Mouse (Mus musculus): ENCODE measurements around the gene Cyp11a1. TPM values are rescaled to one million over a fixed set of nuclear protein-coding genes. Genes with fewer than 3 reads are reported as not detected.

Cyp11a1 gene
- polyA plus RNA-seq, 1 experiment: 93.4 TPM

DNA sequence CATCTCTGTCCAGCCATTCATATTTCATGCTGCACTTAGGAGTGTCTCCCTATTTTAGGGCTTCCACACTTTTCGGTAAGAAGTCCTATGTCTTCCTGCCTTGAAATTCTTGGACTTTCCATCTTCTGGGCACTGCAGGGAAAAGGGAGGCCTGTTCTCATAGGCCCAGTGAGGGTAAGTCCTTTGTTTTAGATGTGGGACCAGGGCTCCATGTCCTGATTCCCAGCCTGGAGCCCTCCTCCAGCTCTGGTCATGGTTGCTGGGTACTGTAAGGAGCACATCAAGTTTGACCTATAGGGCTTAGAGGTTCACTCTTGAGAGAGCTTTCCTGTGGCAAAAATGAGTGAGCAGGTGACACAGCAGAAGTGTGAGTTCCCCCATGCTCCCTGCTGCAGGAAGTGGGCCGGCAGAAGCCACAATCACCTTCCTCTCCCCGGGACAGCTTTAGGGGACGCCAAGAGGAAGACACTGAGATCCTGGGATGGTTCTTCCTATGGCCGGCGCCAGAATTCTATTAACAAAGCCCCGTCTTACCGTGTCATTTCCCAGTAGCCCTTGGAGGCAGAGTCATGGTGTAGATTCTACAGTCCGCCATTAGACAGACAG lies 37.9 kb upstream of the Cyp11a1 start:
- peak overlapping the region; percentile 45 for H3K27ac ChIP-seq (ENCODE audit: control insufficient read depth, insufficient read depth, low read depth, low read length)

DNA sequence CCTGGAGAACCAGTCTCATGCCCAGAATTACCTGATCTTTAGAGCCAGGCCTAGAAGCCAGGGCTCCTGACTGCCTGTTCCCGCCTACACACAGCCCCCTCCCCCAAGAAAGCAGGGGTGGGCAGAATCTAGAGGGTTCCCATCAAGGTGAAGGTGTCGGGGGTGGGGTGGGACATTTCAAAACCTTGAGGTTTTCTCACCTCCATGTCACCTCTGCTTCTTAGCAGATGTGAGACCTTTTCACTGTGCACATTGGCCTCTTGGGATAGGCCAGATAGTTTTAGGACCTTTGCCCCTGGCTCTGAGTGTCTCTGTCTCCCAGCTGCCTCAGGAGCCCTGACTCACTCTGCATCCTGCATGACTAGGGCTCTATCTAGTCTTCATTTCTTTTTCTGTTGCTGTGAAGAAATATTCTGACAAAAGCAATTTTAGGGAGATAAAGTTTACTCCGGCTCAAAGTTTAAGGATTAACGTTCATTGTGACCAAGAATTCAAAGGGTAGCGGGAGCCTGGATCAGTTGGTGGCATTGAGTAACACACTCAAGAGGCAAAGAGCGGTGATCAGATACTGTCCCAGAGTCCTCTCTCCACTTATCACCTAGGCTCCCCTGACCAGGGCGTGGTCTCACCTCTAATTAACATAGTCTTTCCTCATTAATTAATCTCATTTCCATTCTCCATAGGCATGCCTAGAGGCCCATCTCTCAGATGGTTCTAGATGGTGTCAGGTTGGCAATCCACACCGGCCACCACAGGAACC lies 37.2 kb upstream of the Cyp11a1 start:
- TF ChIP-seq POLR2A (IDR thresholded peaks at IDR 0.05; ENCODE audit: control insufficient read depth, low read depth, low read length): no peak
- no peak overlapping the region for H3K27ac ChIP-seq (ENCODE audit: control insufficient read depth, insufficient read depth, low read depth, low read length)
- H3K4me1 ChIP-seq (ENCODE audit: control insufficient read depth, insufficient read depth, low read length): peaks cover 5% of the 10 kb centered on the region
- H3K36me3 ChIP-seq (ENCODE audit: control insufficient read depth, insufficient read depth, low read length): no peaks in the 10 kb centered on the region
- H3K27me3 ChIP-seq (ENCODE audit: control insufficient read depth, insufficient read depth, low read length): no peaks in the 10 kb centered on the region
- no peak overlapping the region for H3K4me3 ChIP-seq (ENCODE audit: control insufficient read depth, low read depth, low read length)

More for the DNA sequence above, 37.9 kb upstream of the Cyp11a1 start:
- no peak for TF ChIP-seq CTCF (IDR thresholded peaks at IDR 0.05; ENCODE audit: control insufficient read depth, insufficient read depth, insufficient replicate concordance, low read depth, low read length)
- no peak for TF ChIP-seq POLR2A (IDR thresholded peaks at IDR 0.05; ENCODE audit: control insufficient read depth, low read depth, low read length)
- Histone ChIP-seq H3K36me3 (ENCODE audit: control insufficient read depth, insufficient read depth, low read length) (no peaks in the 10 kb centered on the region), H3K4me3 (ENCODE audit: control insufficient read depth, low read depth, low read length) (no peak overlapping the region), H3K4me1 (ENCODE audit: control insufficient read depth, insufficient read depth, low read length) (peaks cover 5% of the 10 kb centered on the region), H3K27me3 (ENCODE audit: control insufficient read depth, insufficient read depth, low read length) (no peaks in the 10 kb centered on the region)

DNA sequence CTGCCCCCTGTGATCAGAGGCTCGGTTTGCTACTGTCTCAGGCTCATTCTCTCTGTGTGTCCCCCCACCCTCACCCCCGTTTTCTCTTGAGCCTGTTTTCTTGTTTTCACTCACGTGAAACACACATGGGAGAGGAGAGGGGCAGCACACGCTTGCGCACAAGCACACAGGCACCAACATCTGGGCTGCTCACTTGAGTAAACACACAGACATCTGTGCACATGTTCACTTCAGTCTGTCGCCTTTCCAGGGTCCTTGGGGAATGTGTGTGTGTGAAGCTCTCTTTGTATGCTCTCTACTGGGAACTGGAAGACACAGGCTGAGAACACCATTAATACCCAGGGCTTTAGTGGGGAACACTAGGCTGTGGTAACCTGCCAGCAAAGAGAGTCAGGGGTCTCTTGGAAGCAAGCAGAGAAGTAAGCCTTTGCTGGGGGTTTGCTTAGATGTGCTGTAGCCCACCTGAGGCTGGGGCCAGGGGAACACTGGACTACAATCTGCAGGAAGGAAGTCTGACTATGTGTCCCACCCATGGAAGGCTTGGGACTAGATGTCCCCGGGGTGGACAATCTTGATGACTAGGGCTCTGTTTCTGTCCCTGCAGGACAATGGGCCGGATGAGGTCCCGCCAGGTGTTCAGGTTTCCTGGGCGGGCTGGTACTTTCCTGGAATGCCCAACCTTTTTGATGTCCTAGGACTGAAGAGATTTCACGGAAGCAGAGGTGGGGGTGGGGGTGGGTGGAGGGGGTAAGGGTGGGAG lies 36.3 kb upstream of the Cyp11a1 start:
- Histone ChIP-seq H3K4me3 (ENCODE audit: control insufficient read depth, low read depth, low read length) (no peak overlapping the region), H3K27ac (ENCODE audit: control insufficient read depth, insufficient read depth, low read depth, low read length) (no peak overlapping the region), H3K36me3 (ENCODE audit: control insufficient read depth, insufficient read depth, low read length) (no peaks in the 10 kb centered on the region), H3K27me3 (ENCODE audit: control insufficient read depth, insufficient read depth, low read length) (no peaks in the 10 kb centered on the region), H3K4me1 (ENCODE audit: control insufficient read depth, insufficient read depth, low read length) (peaks cover 5% of the 10 kb centered on the region)
- TF ChIP-seq CTCF (IDR thresholded peaks at IDR 0.05; ENCODE audit: control insufficient read depth, insufficient read depth, insufficient replicate concordance, low read depth, low read length): no peak
- no peak for TF ChIP-seq POLR2A (IDR thresholded peaks at IDR 0.05; ENCODE audit: control insufficient read depth, low read depth, low read length)

DNA sequence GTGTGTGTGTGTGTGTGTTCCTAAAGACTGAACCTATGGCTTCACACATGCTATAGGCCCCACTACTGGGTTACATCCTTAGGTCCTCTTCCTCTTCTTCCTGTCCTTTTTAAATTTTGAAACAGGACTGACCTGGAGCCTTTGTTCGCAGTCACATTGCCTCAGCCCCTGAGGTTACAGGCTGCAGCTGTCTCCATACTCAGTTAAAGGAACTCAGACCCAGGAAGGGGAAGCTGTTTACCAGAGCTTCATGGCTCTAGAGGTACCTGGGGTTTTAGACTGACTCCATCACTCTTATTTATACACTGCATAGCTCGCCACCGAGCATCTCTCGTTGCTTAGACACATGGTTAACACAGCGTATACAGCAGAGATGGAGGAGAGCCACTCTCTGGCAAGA lies 34.8 kb upstream of the Cyp11a1 start:
- Histone ChIP-seq H3K27ac (ENCODE audit: control insufficient read depth, insufficient read depth, low read depth, low read length) (no peak overlapping the region), H3K27me3 (ENCODE audit: control insufficient read depth, insufficient read depth, low read length) (no peaks in the 10 kb centered on the region), H3K36me3 (ENCODE audit: control insufficient read depth, insufficient read depth, low read length) (no peaks in the 10 kb centered on the region), H3K4me3 (ENCODE audit: control insufficient read depth, low read depth, low read length) (no peak overlapping the region), H3K4me1 (ENCODE audit: control insufficient read depth, insufficient read depth, low read length) (peaks cover 5% of the 10 kb centered on the region)
- TF ChIP-seq CTCF (IDR thresholded peaks at IDR 0.05; ENCODE audit: control insufficient read depth, insufficient read depth, insufficient replicate concordance, low read depth, low read length): no peak
- no peak for TF ChIP-seq POLR2A (IDR thresholded peaks at IDR 0.05; ENCODE audit: control insufficient read depth, low read depth, low read length)

DNA sequence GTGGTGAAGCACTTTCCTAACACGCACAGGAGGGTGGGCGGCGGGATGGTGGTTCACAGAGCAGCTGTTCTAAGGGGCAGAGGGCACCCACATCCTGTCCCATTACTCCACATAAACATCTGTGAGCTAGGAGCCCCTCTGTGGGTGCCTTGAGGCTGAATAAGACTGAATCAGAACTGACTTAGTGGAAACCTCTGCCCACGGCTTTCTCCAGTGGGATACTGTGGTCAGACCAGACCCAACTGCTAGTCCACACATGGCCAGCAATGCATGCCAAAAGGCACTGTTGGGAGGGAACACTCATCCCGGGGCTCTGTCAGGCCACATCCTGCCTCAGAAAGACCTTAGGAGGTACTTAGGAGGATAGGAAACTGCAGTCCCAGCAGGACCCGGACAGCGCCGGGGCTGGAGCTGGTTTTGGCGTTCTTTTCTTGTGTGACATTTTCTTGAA lies 34.0 kb upstream of the Cyp11a1 start:
- H3K36me3 ChIP-seq (ENCODE audit: control insufficient read depth, insufficient read depth, low read length): no peaks in the 10 kb centered on the region
- peaks cover 5% of the 10 kb centered on the region for H3K4me1 ChIP-seq (ENCODE audit: control insufficient read depth, insufficient read depth, low read length)
- TF ChIP-seq POLR2A (IDR thresholded peaks at IDR 0.05; ENCODE audit: control insufficient read depth, low read depth, low read length) (no peak), CTCF (IDR thresholded peaks at IDR 0.05; ENCODE audit: control insufficient read depth, insufficient read depth, insufficient replicate concordance, low read depth, low read length) (no peak)
- H3K4me3 ChIP-seq (ENCODE audit: control insufficient read depth, low read depth, low read length): no peak overlapping the region
- no peaks in the 10 kb centered on the region for H3K27me3 ChIP-seq (ENCODE audit: control insufficient read depth, insufficient read depth, low read length)
- no peak overlapping the region for H3K27ac ChIP-seq (ENCODE audit: control insufficient read depth, insufficient read depth, low read depth, low read length)

DNA sequence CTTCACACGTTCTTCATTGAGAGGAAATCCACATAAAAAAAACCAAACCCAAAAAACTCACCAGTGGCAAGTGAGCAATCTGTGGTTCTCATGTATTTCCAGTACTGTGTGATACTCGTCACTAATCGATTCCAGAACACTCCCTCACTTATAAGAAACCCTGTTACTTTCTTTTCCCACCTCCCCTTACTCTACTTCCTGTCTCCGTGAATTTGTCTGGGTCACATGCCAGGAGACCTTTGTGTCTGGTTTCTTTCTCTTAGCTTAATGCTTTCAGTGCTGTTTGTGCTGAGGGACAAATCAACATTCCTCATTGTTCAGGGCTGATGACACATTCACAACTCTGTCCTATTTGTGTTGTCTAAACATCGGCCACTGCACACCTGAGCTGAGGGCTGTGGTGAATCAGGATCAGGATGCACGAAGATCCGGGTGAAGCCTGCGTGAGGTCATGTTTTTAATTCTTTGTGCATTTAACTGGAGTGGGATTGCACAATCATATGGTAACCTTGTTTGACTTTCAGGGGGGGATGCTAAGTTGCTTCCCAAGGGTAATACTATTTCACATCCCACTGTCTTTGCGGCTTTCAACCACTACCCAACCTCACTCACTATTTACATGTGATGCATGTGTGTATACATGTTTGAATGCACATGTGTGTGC lies 33.3 kb upstream of the Cyp11a1 start:
- TF ChIP-seq CTCF (IDR thresholded peaks at IDR 0.05; ENCODE audit: control insufficient read depth, insufficient read depth, insufficient replicate concordance, low read depth, low read length): no peak
- H3K4me1 ChIP-seq (ENCODE audit: control insufficient read depth, insufficient read depth, low read length): peaks cover 5% of the 10 kb centered on the region
- no peaks in the 10 kb centered on the region for H3K27me3 ChIP-seq (ENCODE audit: control insufficient read depth, insufficient read depth, low read length)
- no peak overlapping the region for H3K4me3 ChIP-seq (ENCODE audit: control insufficient read depth, low read depth, low read length)
- H3K36me3 ChIP-seq (ENCODE audit: control insufficient read depth, insufficient read depth, low read length): no peaks in the 10 kb centered on the region
- no peak overlapping the region for H3K27ac ChIP-seq (ENCODE audit: control insufficient read depth, insufficient read depth, low read depth, low read length)
